Mouse (Mus musculus) bone marrow macrophage, adult 2 months (primary cell): ENCODE results near the gene Ccdc65.

Experiments used
- CTCF ChIP-seq: IDR thresholded peaks from 2 replicates; pipeline ENCODE4 v1.5.1; 2012; ENCODE audit warnings: low read depth, mild to moderate bottlenecking, low read length, moderate library complexity
- POLR2A ChIP-seq: IDR thresholded peaks from 2 replicates; pipeline ENCODE4 v1.6.1; 2012; ENCODE audit warnings: mild to moderate bottlenecking, low read depth, low read length, borderline replicate concordance

DNA sequence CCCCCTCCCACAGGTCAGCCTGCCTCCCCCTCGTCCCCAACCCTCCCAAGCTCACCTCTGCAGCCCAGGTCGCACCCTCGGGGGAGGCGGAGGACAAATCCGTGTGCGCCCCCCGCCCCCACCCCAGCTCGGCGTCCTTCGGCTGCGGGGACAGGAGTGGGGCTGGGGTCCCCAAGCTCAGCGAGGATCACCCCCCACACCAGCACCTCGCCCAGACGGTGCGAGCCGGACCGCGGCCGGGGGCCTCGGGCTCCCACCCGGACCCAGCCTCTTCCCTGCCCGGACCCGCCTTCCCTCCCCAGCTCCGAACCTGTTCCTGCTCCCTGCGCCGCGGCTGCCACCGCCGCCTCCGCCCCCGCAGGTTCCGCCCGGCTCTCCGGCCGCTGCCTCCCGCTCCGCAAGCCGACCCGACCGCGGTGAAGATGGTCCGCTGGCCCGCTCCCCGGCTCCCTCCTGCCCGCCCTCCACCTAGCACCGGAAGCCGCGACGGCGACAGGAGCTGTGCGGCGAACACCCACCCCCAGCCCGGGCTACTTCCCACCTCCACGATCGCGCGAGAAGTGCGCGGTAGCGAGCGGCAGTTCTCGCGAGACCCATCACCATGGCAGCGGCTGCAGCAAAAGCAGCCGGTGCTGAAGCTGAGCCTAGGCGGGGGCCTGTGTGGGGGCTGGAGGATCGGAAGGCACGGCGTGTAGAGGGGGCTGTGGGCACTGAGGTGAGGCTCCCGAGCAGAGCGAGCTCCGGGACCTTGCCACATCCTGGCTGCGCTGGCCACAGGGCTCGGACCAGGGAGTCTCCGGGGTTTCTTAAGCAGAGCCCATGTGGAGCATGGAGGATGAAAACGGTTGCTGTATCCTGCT, 54.9 kb downstream of the Ccdc65 start, which contains the start of gene Arf3:
- TF ChIP-seq CTCF (no peak), POLR2A (peak; percentile 37; the same call in 1 of the 2 replicates)
